Mouse (Mus musculus): ENCODE data around the gene Lpp.

DNA sequence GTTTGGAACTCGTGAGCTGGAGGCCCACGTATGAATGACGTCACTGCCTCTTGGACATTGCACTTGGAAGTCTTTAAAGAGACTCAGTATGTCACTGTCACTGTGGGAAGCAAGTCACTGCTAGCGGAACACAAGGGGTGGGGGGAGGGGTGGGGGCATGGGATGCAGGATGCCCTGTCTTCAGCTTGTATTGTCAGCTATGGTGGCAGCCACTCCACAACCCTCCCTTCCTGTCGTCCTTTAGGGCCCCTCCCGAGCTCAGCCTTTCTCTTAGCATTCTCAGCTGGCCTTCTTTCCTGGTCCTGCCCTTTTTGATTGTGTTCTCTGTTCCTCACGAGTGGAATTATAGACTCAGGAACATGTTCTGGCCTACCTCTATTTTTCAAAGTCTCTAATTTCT is 40.3 kb downstream of the Lpp start:
- TF ChIP-seq POLR2A (IDR thresholded peaks at IDR 0.05; ENCODE audit: borderline replicate concordance, control insufficient read depth, low read depth, low read length) = no peak
- no peak for TF ChIP-seq CTCF (IDR thresholded peaks at IDR 0.05; ENCODE audit: control insufficient read depth, insufficient read depth, low read length)
